Mouse (Mus musculus) mature B cell (primary cell): ENCODE measurements around the gene Slc16a3.

Source experiments
- in situ Hi-C: fragments of 300-500 bp; cut with MboI; formaldehyde crosslinking; loops from 2 replicates; pipeline ENCODE4 v1.14.3; 2019

Gene Slc16a3

GRCm38 (mm10) chr11:120948861-120949851, 876 bp downstream of the Slc16a3 start:
- in situ Hi-C loops, result no loop called here

- in situ Hi-C loops, result no loop called here
Measured at GRCm38 (mm10) chr11:120949863-120950262, 1.6 kb downstream of the Slc16a3 start.

GRCm38 (mm10) chr11:120950281-120951202, 2.3 kb downstream of the Slc16a3 start:
- in situ Hi-C loops, result no loop called here

GRCm38 (mm10) chr11:120951237-120951636, 3.0 kb downstream of the Slc16a3 start:
- in situ Hi-C loops, result no loop called here

- in situ Hi-C loops, result no loop called here
Measured at GRCm38 (mm10) chr11:120951731-120952730, 3.8 kb downstream of the Slc16a3 start.

GRCm38 (mm10) chr11:120954936-120955335, 6.7 kb downstream of the Slc16a3 start:
- in situ Hi-C loops, result no loop called here

- in situ Hi-C loops, result no loop called here
Measured at GRCm38 (mm10) chr11:120955701-120956100, 7.4 kb downstream of the Slc16a3 start.

GRCm38 (mm10) chr11:120957052-120957451, 8.8 kb downstream of the Slc16a3 start:
- in situ Hi-C loops, result no loop called here

GRCm38 (mm10) chr11:120957731-120958257, 9.5 kb downstream of the Slc16a3 start:
- in situ Hi-C loops, result no loop called here

GRCm38 (mm10) chr11:120959066-120959465, 10.8 kb downstream of the Slc16a3 start:
- in situ Hi-C loops, result no loop called here

GRCm38 (mm10) chr11:120959564-120959963, 11.3 kb downstream of the Slc16a3 start:
- in situ Hi-C loops, result no loop called here

GRCm38 (mm10) chr11:120960248-120960647, 12.0 kb downstream of the Slc16a3 start:
- in situ Hi-C loops, result no loop called here

- in situ Hi-C loops, result no loop called here
Measured at GRCm38 (mm10) chr11:120961594-120961993, 13.3 kb downstream of the Slc16a3 start.

- in situ Hi-C loops, result no loop called here
Measured at GRCm38 (mm10) chr11:120962050-120962771, 13.9 kb downstream of the Slc16a3 start.

GRCm38 (mm10) chr11:120962909-120963308, 14.6 kb downstream of the Slc16a3 start:
- in situ Hi-C loops, result no loop called here

GRCm38 (mm10) chr11:120964195-120965157, 16.2 kb downstream of the Slc16a3 start:
- in situ Hi-C loops, result no loop called here

- in situ Hi-C loops, result no loop called here
Measured at GRCm38 (mm10) chr11:120965587-120965986, 17.3 kb downstream of the Slc16a3 start.

GRCm38 (mm10) chr11:120969742-120970141, 21.5 kb downstream of the Slc16a3 start:
- in situ Hi-C loops, result no loop called here

- in situ Hi-C loops, result no loop called here
Measured at GRCm38 (mm10) chr11:120971237-120971636, 23.0 kb downstream of the Slc16a3 start.
